Mouse (Mus musculus): ENCODE measurements around the gene Mill2. TPM values are rescaled to one million over a fixed set of nuclear protein-coding genes. Genes with fewer than 3 reads are reported as not detected.

Mill2 gene
- polyA plus RNA-seq, 1 experiment, result 1.1 TPM

DNA sequence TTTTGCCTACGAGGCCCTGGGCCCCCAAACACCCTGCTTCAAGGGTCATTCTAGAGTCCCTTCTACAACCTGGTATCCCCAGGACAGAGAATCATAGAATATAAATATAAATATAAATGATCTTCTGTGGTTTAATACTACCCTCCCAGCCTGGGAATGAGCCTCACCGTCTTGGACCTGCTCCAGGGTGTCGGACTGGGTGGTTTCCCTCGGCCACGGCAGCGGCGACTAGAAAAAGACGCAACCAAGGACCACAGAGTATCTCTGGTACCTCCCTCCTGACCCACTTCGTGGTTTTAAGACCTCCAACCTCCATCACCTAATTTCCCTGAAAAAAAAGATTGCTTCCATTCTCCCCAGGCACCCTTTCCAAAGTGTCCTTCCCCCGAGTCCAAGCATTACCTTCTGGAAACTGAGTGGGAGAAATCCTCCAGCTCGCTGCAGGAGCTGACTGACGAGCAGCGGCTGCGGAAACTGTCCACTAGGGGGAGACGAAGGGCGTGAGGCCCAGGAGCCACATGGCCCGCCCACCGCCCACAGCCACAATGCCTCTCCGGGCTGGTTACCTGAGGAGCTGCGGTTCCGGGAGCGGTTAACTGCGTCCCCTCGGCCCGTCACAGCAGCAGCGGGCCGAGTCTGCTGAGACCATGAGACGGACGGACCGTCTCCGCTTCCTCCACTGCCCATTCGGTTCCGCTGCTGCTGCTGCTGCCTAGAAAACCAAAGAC lies 52.3 kb downstream of the Mill2 start:
- Histone ChIP-seq H3K9me3 (replicated peaks; ENCODE audit: control insufficient read depth, insufficient read depth, low read length, poor library complexity, severe bottlenecking) (no peaks in the 10 kb centered on the region), H3K27ac (ENCODE audit: insufficient read depth, low read length) (no peak overlapping the region), H3K27me3 (ENCODE audit: control insufficient read depth, insufficient read depth, low read length, poor library complexity, severe bottlenecking) (no peaks in the 10 kb centered on the region), H3K9ac (ENCODE audit: low read depth, poor library complexity, severe bottlenecking) (0 out of 2 replicates have a peak overlapping the region, but pooled peaks have one; percentile 8), H3K4me1 (ENCODE audit: control insufficient read depth, insufficient read depth, low read length) (peaks cover 4% of the 10 kb centered on the region), H3K36me3 (ENCODE audit: control insufficient read depth, insufficient read depth, low read length, poor library complexity, severe bottlenecking) (no peaks in the 10 kb centered on the region; the same call in 1 of the 2 replicates), H3K4me3 (ENCODE audit: low read depth, low read length) (peak overlapping the region; percentile 58)
- TF ChIP-seq EP300 (IDR thresholded peaks at IDR 0.05; ENCODE audit: insufficient read depth, low read depth, low read length) (0 out of 2 replicates have a peak, but pooled peaks have one; percentile 14), CTCF (IDR thresholded peaks at IDR 0.05; ENCODE audit: low read depth, low read length) (peak; percentile 88), POLR2A (IDR thresholded peaks at IDR 0.05; ENCODE audit: insufficient read depth, low read length) (no peak)

DNA sequence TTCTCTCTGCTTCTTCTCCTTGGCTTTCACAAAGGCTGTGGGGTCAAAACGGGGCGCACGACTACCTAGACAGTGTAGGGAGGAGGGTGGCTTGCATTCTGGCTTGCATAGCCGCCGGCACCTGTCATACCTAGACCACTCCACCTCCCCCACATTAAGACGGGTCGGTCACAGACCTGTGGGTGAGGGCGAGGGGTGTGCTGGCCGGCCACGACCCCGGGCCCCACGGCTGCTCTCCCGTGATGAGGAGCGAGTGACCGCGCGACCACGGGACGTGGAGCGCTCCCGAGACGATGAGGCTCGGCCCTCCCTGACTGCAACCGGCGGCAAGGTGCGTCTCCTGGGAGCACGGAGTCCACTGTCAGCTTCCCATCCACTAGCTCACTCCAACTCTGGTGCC lies 53.2 kb downstream of the Mill2 start:
- H3K27me3 ChIP-seq (ENCODE audit: control insufficient read depth, insufficient read depth, low read length, poor library complexity, severe bottlenecking), result no peaks in the 10 kb centered on the region
- H3K27ac ChIP-seq (ENCODE audit: insufficient read depth, low read length), result no peak overlapping the region
- H3K9me3 ChIP-seq (replicated peaks; ENCODE audit: control insufficient read depth, insufficient read depth, low read length, poor library complexity, severe bottlenecking), result no peaks in the 10 kb centered on the region
- no peak overlapping the region for H3K9ac ChIP-seq (ENCODE audit: low read depth, poor library complexity, severe bottlenecking)
- H3K4me3 ChIP-seq (ENCODE audit: low read depth, low read length), result peak overlapping the region; percentile 7; the same call in 1 of the 2 replicates
- H3K36me3 ChIP-seq (ENCODE audit: control insufficient read depth, insufficient read depth, low read length, poor library complexity, severe bottlenecking), result no peaks in the 10 kb centered on the region; the same call in 1 of the 2 replicates
- no peak for TF ChIP-seq CTCF (IDR thresholded peaks at IDR 0.05; ENCODE audit: low read depth, low read length)
- TF ChIP-seq EP300 (IDR thresholded peaks at IDR 0.05; ENCODE audit: insufficient read depth, low read depth, low read length), result no peak
- TF ChIP-seq POLR2A (IDR thresholded peaks at IDR 0.05; ENCODE audit: insufficient read depth, low read length), result no peak
- no peaks in the 10 kb centered on the region for H3K4me1 ChIP-seq (ENCODE audit: control insufficient read depth, insufficient read depth, low read length)

DNA sequence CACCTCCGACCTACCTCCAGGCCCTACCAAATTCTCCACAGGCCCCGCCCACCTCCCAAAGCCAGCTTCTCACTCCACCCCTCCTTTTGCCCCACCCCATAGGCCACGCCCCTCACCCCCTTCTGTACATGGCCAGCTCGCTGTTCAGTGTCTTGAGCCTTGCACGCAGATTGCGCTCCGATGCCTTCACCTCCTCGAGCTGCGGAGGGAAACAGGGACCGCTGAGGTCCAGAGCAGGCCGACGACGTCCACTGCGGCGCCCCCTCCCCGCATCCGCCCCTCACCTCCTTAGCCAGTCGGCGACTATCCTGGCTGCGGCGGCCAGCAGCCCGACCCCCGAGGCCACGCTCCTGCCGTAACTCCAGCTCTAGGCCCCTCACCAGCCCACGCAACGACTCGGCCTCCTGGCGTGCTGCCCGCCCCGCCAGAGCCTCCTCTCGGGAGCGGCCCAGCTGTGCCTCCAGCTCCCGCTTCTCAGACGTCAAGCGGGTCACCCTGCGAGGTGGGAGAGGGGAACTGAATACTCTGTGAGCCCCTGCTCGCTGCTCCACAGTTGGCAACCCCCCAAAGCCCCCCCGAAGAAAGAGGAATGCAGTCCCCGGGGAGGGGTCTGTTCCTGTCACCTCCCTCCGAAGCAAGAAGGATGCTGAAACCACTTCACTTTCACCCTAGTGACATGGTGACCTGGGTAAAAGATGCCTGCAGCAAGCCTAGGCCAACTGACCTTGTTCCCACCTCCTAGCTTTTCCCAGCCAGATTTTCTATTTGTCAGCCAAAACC lies 54.1 kb downstream of the Mill2 start:
- peak overlapping the region; percentile 20 for H3K4me3 ChIP-seq (ENCODE audit: low read depth, low read length)
- no peak overlapping the region for H3K27ac ChIP-seq (ENCODE audit: insufficient read depth, low read length)
- no peaks in the 10 kb centered on the region; the same call in 1 of the 2 replicates for H3K36me3 ChIP-seq (ENCODE audit: control insufficient read depth, insufficient read depth, low read length, poor library complexity, severe bottlenecking)
- H3K27me3 ChIP-seq (ENCODE audit: control insufficient read depth, insufficient read depth, low read length, poor library complexity, severe bottlenecking), result no peaks in the 10 kb centered on the region
- peak overlapping the region; percentile 26 for H3K9ac ChIP-seq (ENCODE audit: low read depth, poor library complexity, severe bottlenecking)
- TF ChIP-seq POLR2A (IDR thresholded peaks at IDR 0.05; ENCODE audit: insufficient read depth, low read length), result no peak
- TF ChIP-seq EP300 (IDR thresholded peaks at IDR 0.05; ENCODE audit: insufficient read depth, low read depth, low read length), result no peak
- TF ChIP-seq CTCF (IDR thresholded peaks at IDR 0.05; ENCODE audit: low read depth, low read length), result no peak
- H3K9me3 ChIP-seq (replicated peaks; ENCODE audit: control insufficient read depth, insufficient read depth, low read length, poor library complexity, severe bottlenecking), result no peaks in the 10 kb centered on the region
- H3K4me1 ChIP-seq (ENCODE audit: control insufficient read depth, insufficient read depth, low read length), result no peaks in the 10 kb centered on the region

DNA sequence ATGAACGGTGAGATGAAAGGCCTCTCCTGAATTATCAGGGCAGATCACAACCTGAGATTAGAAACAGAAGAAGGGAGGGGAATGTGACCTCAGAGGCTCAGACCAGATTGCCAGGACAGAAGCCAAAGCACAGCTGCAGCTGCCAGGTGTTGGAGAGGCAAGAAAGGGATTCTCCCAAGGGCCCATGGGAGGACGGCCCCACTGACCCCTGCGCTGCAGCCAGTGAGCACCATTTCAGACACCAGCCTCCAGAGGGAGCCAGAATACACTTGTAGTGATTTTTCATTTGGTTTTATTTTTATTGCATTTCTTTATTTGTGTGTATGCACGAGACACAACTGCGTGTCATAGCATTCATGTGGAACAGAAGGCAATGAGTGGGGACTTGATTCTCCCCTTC lies 56.8 kb downstream of the Mill2 start:
- H3K4me1 ChIP-seq (ENCODE audit: control insufficient read depth, insufficient read depth, low read length), result no peaks in the 10 kb centered on the region
- H3K27ac ChIP-seq (ENCODE audit: insufficient read depth, low read length), result no peak overlapping the region
- H3K4me3 ChIP-seq (ENCODE audit: low read depth, low read length), result no peak overlapping the region
- no peaks in the 10 kb centered on the region for H3K27me3 ChIP-seq (ENCODE audit: control insufficient read depth, insufficient read depth, low read length, poor library complexity, severe bottlenecking)
- no peaks in the 10 kb centered on the region for H3K9me3 ChIP-seq (replicated peaks; ENCODE audit: control insufficient read depth, insufficient read depth, low read length, poor library complexity, severe bottlenecking)
- no peaks in the 10 kb centered on the region for H3K36me3 ChIP-seq (ENCODE audit: control insufficient read depth, insufficient read depth, low read length, poor library complexity, severe bottlenecking)
- TF ChIP-seq CTCF (IDR thresholded peaks at IDR 0.05; ENCODE audit: low read depth, low read length) (peak; percentile 54), POLR2A (IDR thresholded peaks at IDR 0.05; ENCODE audit: insufficient read depth, low read length) (no peak)
- H3K9ac ChIP-seq (ENCODE audit: low read depth, poor library complexity, severe bottlenecking), result no peak overlapping the region

DNA sequence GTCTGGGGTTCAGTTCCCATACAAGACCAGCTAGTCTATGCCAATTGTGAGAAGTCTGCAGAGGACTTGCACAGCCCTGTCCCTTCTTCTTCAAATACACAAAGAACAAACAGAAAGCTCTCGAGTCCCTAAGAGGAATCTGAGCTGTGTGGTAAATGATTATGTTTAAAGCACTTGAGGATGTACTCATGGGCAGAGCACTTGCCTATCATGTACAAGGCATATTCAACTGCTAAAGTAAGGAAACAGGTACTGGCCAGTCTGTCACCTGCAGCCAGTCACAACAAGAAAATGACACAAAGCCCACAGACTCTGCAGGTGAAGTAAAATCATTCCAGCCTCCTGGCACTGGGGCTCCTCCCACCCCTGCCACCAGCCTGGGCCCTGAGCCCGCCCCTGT lies 60.7 kb downstream of the Mill2 start:
- Histone ChIP-seq H3K27me3 (ENCODE audit: control insufficient read depth, insufficient read depth, low read length, poor library complexity, severe bottlenecking) (no peaks in the 10 kb centered on the region), H3K4me1 (ENCODE audit: control insufficient read depth, insufficient read depth, low read length) (peaks cover 2% of the 10 kb centered on the region), H3K4me3 (ENCODE audit: low read depth, low read length) (no peak overlapping the region), H3K9ac (ENCODE audit: low read depth, poor library complexity, severe bottlenecking) (no peak overlapping the region), H3K27ac (ENCODE audit: insufficient read depth, low read length) (no peak overlapping the region), H3K9me3 (replicated peaks; ENCODE audit: control insufficient read depth, insufficient read depth, low read length, poor library complexity, severe bottlenecking) (no peaks in the 10 kb centered on the region), H3K36me3 (ENCODE audit: control insufficient read depth, insufficient read depth, low read length, poor library complexity, severe bottlenecking) (no peaks in the 10 kb centered on the region)
- TF ChIP-seq POLR2A (IDR thresholded peaks at IDR 0.05; ENCODE audit: insufficient read depth, low read length) (no peak), CTCF (IDR thresholded peaks at IDR 0.05; ENCODE audit: low read depth, low read length) (no peak), EP300 (IDR thresholded peaks at IDR 0.05; ENCODE audit: insufficient read depth, low read depth, low read length) (no peak)

DNA sequence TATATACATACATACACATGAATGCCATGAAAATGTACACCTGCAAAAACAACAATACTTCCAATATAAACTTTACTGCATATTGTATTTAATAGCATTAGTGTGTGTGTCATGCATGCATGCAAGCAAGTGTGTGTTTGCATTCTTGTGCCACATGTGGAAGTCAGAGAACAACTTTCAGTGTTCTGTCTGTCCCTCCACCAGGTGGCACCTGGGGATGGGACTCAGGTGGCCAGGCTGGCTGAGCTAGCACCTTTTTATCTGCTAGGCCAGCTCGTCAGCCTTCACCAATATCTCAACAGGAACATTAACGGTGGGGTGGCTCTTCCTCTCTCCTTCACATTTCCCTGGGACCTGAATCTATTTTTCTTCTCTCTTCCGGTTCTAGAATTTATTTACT lies 62.7 kb downstream of the Mill2 start:
- H3K4me1 ChIP-seq (ENCODE audit: control insufficient read depth, insufficient read depth, low read length), result peaks cover 2% of the 10 kb centered on the region
- TF ChIP-seq EP300 (IDR thresholded peaks at IDR 0.05; ENCODE audit: insufficient read depth, low read depth, low read length) (no peak), CTCF (IDR thresholded peaks at IDR 0.05; ENCODE audit: low read depth, low read length) (peak; percentile 19)
- H3K36me3 ChIP-seq (ENCODE audit: control insufficient read depth, insufficient read depth, low read length, poor library complexity, severe bottlenecking), result no peaks in the 10 kb centered on the region
- no peak overlapping the region for H3K9ac ChIP-seq (ENCODE audit: low read depth, poor library complexity, severe bottlenecking)
- no peak overlapping the region for H3K27ac ChIP-seq (ENCODE audit: insufficient read depth, low read length)
- H3K4me3 ChIP-seq (ENCODE audit: low read depth, low read length), result no peak overlapping the region
- no peaks in the 10 kb centered on the region for H3K9me3 ChIP-seq (replicated peaks; ENCODE audit: control insufficient read depth, insufficient read depth, low read length, poor library complexity, severe bottlenecking)
- no peaks in the 10 kb centered on the region for H3K27me3 ChIP-seq (ENCODE audit: control insufficient read depth, insufficient read depth, low read length, poor library complexity, severe bottlenecking)
